Mouse (Mus musculus): ENCODE results near the gene Zmiz2.

DNA sequence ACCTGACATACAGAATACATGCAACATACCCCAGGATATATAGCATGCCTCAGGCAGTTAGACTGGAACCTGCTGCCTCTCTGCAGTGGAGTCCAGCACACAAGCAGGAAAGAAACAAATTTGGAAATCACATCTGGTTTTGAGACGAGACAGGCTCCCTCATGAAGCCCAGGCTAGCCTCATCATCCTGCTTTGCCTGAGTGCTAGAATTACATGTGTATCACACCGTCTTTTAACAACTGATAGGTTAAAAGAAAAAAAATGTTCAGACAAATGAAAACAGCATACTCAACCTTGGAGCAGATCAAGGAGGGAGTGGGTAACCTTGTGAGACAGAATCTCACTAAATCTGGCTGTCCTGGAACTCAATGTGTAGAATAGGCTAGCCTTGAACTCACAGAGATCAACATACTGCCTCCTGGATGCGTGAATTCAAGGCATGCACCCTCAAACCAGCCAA is 18.3 kb downstream of the Zmiz2 start:
- TF ChIP-seq HCFC1 (IDR thresholded peaks at IDR 0.05; ENCODE audit: borderline replicate concordance, insufficient read depth, low read length) (no peak), CHD2 (IDR thresholded peaks at IDR 0.05; ENCODE audit: low read depth, low read length) (no peak), MAFK (IDR thresholded peaks at IDR 0.05; ENCODE audit: insufficient read depth, low read depth, low read length) (no peak), ZC3H11A (IDR thresholded peaks at IDR 0.05; ENCODE audit: borderline replicate concordance, low read depth, low read length) (no peak), ZNF384 (IDR thresholded peaks at IDR 0.05; ENCODE audit: low read depth, low read length) (no peak)
